Mouse (Mus musculus): Measurements from ENCODE around the gene Hist2h3c2. TPM values are rescaled to one million over a fixed set of nuclear protein-coding genes. Genes with fewer than 3 reads are reported as not detected.
A peak's percentile ranks its signal among the peaks of the same experiment; 100 is the strongest.
"Not testable (repeated sequence)": the region's sequence is repeated elsewhere in the genome, so short reads cannot be mapped to it uniquely, and the experiment has no call there.

Hist2h3c2 gene
- polyA plus RNA-seq, 1 experiment from 2014 or later: 8.0 TPM

DNA sequence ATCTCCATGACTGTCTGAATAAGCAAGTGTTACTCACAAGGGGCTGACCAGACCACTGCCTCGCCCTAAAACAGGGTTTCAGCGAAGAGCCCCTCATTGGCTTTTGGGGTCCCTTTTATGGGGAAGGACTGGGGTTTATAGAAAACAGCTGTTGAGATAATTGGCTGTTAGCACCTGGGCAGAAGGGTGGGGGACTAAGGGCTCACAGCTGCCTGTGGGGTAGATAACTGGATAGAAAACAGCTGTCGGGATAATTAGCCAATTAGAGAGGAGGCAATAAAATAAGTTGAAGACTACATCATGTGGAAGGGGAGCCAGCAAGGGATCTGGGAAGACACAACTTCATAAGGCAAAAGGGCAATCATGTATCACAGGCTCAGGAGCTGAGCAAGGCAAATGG lies 12.0 kb upstream of the Hist2h3c2 start:
- H3K4me1 ChIP-seq (replicated peaks; ENCODE audit: control insufficient read depth, insufficient read depth, low read length): peaks cover 18% of the 10 kb centered on the region
- no peak overlapping the region for H3K9ac ChIP-seq (ENCODE audit: low read depth, low read length)
- ATAC-seq (replicated peaks; ENCODE audit: low FRiP score): no peak
- no peaks in the 10 kb centered on the region for H3K27me3 ChIP-seq (replicated peaks; ENCODE audit: control insufficient read depth, insufficient read depth, low read length)
- H3K27ac ChIP-seq (ENCODE audit: low read depth, low read length): no peak overlapping the region
- no peak overlapping the region for H3K4me2 ChIP-seq
- 58% methylated on average over 3 of the region's 3 CpGs for WGBS
- no peaks in the 10 kb centered on the region for H3K9me3 ChIP-seq (ENCODE audit: control insufficient read depth, low read length)
- no peak for DNase-seq (ENCODE audit: low spot score)
- H3K36me3 ChIP-seq (ENCODE audit: control insufficient read depth, insufficient read depth, low read length): no peaks in the 10 kb centered on the region
- no peak overlapping the region for H3K4me3 ChIP-seq (ENCODE audit: low read depth, low read length)

GRCm38 (mm10) chr3:96249034-96249345 lies 10.1 kb upstream of the Hist2h3c2 start:
- peak overlapping the region; percentile 25 for H3K4me3 ChIP-seq (ENCODE audit: low read depth, low read length)
- no peaks in the 10 kb centered on the region for H3K27me3 ChIP-seq (replicated peaks; ENCODE audit: control insufficient read depth, insufficient read depth, low read length)
- DNase-seq (ENCODE audit: low spot score): peak; percentile 49
- H3K27ac ChIP-seq (ENCODE audit: low read depth, low read length): peak overlapping the region; percentile 96; the same call in 1 of the 2 replicates
- WGBS: 60% methylated on average over 4 of the region's 4 CpGs
- no peaks in the 10 kb centered on the region for H3K9me3 ChIP-seq (ENCODE audit: control insufficient read depth, low read length)
- no peaks in the 10 kb centered on the region for H3K36me3 ChIP-seq (ENCODE audit: control insufficient read depth, insufficient read depth, low read length)
- ATAC-seq (replicated peaks; ENCODE audit: low FRiP score): no peak
- peak overlapping the region; percentile 42 for H3K9ac ChIP-seq (ENCODE audit: low read depth, low read length)
- H3K4me1 ChIP-seq (replicated peaks; ENCODE audit: control insufficient read depth, insufficient read depth, low read length): peaks cover 15% of the 10 kb centered on the region
- H3K4me2 ChIP-seq: peak overlapping the region; percentile 85

DNA sequence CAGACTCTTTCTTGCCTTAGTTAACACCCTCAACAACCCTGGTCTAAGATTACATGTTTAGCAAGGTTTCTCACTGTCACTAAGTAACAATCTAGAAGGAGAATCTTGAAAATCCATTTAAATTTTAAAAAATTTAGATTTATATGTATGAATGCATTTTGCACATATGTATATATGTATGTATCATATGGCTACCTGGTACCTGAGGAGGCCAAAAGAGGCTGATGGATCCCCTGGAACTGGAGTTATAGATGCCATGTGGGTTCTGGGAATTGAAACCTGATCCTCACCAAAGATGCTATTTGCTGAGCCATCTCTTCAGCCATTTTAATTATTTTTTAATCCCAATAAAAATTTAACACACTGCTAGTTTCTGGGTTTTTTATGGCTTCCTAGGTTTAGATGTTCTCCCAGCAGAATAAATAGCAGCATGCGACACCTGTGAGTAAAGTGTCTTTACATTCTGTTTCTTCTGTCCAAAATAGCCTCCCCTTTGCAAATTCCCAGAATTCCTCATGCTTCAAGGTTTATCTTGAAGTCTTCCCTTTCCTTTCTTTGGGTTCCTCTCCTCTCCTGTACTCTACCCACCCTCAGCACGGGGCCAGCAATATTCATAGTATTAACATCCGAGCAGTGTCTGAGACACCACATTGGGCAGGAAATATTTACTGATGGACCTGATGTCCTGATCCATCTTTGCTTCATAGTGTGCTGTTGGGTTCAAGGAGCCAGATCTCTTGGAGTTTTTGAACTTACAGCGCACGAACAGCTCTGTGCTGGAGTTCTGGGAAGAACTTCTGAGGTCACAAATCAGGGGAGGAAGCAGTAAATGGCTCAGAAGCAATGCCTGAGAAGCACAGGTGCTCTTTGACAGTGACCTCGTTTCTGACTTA lies 9.5 kb upstream of the Hist2h3c2 start:
- no peaks in the 10 kb centered on the region for H3K36me3 ChIP-seq (ENCODE audit: control insufficient read depth, insufficient read depth, low read length)
- no peak for DNase-seq (ENCODE audit: low spot score)
- WGBS: 51% methylated on average over 6 of the region's 6 CpGs
- peak overlapping the region; percentile 96 for H3K27ac ChIP-seq (ENCODE audit: low read depth, low read length)
- ATAC-seq (replicated peaks; ENCODE audit: low FRiP score): no peak
- H3K9ac ChIP-seq (ENCODE audit: low read depth, low read length): peak overlapping the region; percentile 42
- H3K27me3 ChIP-seq (replicated peaks; ENCODE audit: control insufficient read depth, insufficient read depth, low read length): no peaks in the 10 kb centered on the region
- peak overlapping the region; percentile 85 for H3K4me2 ChIP-seq
- no peaks in the 10 kb centered on the region for H3K9me3 ChIP-seq (ENCODE audit: control insufficient read depth, low read length)
- peak overlapping the region; percentile 54 for H3K4me3 ChIP-seq (ENCODE audit: low read depth, low read length)
- H3K4me1 ChIP-seq (replicated peaks; ENCODE audit: control insufficient read depth, insufficient read depth, low read length): peaks cover 20% of the 10 kb centered on the region

- peak overlapping the region; percentile 96 for H3K27ac ChIP-seq (ENCODE audit: low read depth, low read length)
- WGBS: 4% methylated on average over 11 of the region's 11 CpGs
- no peaks in the 10 kb centered on the region for H3K9me3 ChIP-seq (ENCODE audit: control insufficient read depth, low read length)
- H3K4me2 ChIP-seq: peak overlapping the region; percentile 85
- H3K27me3 ChIP-seq (replicated peaks; ENCODE audit: control insufficient read depth, insufficient read depth, low read length): no peaks in the 10 kb centered on the region
- peaks cover 20% of the 10 kb centered on the region for H3K4me1 ChIP-seq (replicated peaks; ENCODE audit: control insufficient read depth, insufficient read depth, low read length)
- peak overlapping the region; percentile 78 for H3K9ac ChIP-seq (ENCODE audit: low read depth, low read length)
- no peak for DNase-seq (ENCODE audit: low spot score)
- H3K36me3 ChIP-seq (ENCODE audit: control insufficient read depth, insufficient read depth, low read length): no peaks in the 10 kb centered on the region
- peak overlapping the region; percentile 54 for H3K4me3 ChIP-seq (ENCODE audit: low read depth, low read length)
- ATAC-seq (replicated peaks; ENCODE audit: low FRiP score): no peak
These were observed 8.6 kb upstream of the Hist2h3c2 start for GRCm38 (mm10) chr3:96247356-96248140.

- H3K27me3 ChIP-seq (replicated peaks; ENCODE audit: control insufficient read depth, insufficient read depth, low read length); H3K9me3 ChIP-seq (ENCODE audit: control insufficient read depth, low read length); DNase-seq (ENCODE audit: low spot score); H3K36me3 ChIP-seq (ENCODE audit: control insufficient read depth, insufficient read depth, low read length): not testable (repeated sequence)
- Histone ChIP-seq H3K4me1 (replicated peaks; ENCODE audit: control insufficient read depth, insufficient read depth, low read length) (peaks cover 23% of the 10 kb centered on the region), H3K4me2 (peak within 1 kb of the TSS; percentile 85), H3K4me3 (ENCODE audit: low read depth, low read length) (peak within 1 kb of the TSS; percentile 54), H3K27ac (ENCODE audit: low read depth, low read length) (peak within 1 kb of the TSS; percentile 96), H3K9ac (ENCODE audit: low read depth, low read length) (peak within 1 kb of the TSS; percentile 78)
- 2% methylated on average over 12 of the region's 47 CpGs for WGBS
- peak; percentile 85 for ATAC-seq (replicated peaks; ENCODE audit: low FRiP score)
These were observed 7.5 kb upstream of the Hist2h3c2 start, which contains the start of gene Hist2h3c1 for GRCm38 (mm10) chr3:96246427-96246856. TSS of gene Hist2h3c1 (plus strand) at chr3:96246685.

GRCm38 (mm10) chr3:96246018-96246417 lies 7.1 kb upstream of the Hist2h3c2 start:
- peaks cover 23% of the 10 kb centered on the region for H3K4me1 ChIP-seq (replicated peaks; ENCODE audit: control insufficient read depth, insufficient read depth, low read length)
- not testable (repeated sequence) for H3K36me3 ChIP-seq (ENCODE audit: control insufficient read depth, insufficient read depth, low read length); H3K9me3 ChIP-seq (ENCODE audit: control insufficient read depth, low read length); H3K9ac ChIP-seq (ENCODE audit: low read depth, low read length); H3K4me3 ChIP-seq (ENCODE audit: low read depth, low read length); DNase-seq (ENCODE audit: low spot score); H3K4me2 ChIP-seq; H3K27me3 ChIP-seq (replicated peaks; ENCODE audit: control insufficient read depth, insufficient read depth, low read length)
- peak; percentile 46 for ATAC-seq (replicated peaks; ENCODE audit: low FRiP score)
- WGBS: 0% methylated on average over 10 of the region's 21 CpGs
- H3K27ac ChIP-seq (ENCODE audit: low read depth, low read length): peak overlapping the region; percentile 81

DNA sequence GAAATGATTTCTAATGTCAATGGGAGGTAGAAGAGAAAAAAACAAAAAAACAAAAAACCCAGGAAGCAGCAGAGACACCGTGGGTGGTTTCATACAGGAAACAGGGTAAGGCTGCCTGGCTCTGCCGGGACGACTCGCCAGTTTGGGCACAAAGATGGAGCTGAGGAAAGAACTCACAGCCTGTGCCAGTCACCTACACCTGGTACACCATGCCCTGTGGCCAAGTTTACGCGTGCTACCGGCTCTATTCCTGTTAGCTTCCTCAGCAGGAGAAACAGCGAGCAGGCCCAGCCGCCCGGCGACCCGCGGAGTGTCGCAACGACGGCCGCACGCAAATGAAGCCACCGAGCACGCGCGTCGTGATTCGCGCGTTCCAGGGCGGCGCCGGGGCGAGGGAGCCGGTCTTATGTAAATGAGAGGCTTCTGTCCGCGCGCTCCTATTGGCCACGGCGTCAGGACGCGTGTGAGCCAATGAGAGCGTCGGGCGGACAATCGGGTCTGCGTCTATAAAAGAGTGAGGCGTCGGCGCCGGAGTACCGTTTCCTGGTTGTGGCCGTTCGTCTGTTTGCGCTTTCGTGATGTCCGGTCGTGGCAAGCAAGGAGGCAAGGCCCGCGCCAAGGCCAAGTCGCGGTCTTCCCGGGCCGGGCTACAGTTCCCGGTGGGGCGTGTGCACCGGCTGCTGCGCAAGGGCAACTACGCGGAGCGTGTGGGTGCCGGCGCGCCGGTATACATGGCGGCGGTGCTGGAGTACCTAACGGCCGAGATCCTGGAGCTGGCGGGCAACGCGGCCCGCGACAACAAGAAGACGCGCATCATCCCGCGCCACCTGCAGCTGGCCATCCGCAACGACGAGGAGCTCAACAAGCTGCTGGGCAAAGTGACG lies 6.3 kb upstream of the Hist2h3c2 start, which contains the start of gene Hist2h2aa1:
Gene Hist2h2aa1, plus strand, starts transcription at position 495 of the 884 bp plus-strand sequence.
- H3K4me3 ChIP-seq (ENCODE audit: low read depth, low read length): peak within 1 kb of the TSS; percentile 58
- H3K27ac ChIP-seq (ENCODE audit: low read depth, low read length): peak within 1 kb of the TSS; percentile 100
- not testable (repeated sequence) for H3K9me3 ChIP-seq (ENCODE audit: control insufficient read depth, low read length); H3K27me3 ChIP-seq (replicated peaks; ENCODE audit: control insufficient read depth, insufficient read depth, low read length); H3K36me3 ChIP-seq (ENCODE audit: control insufficient read depth, insufficient read depth, low read length)
- H3K4me2 ChIP-seq: peak within 1 kb of the TSS; percentile 76
- H3K4me1 ChIP-seq (replicated peaks; ENCODE audit: control insufficient read depth, insufficient read depth, low read length): peaks cover 27% of the 10 kb centered on the region
- H3K9ac ChIP-seq (ENCODE audit: low read depth, low read length): peak within 1 kb of the TSS; percentile 95
- peak; percentile 82 for DNase-seq (ENCODE audit: low spot score)
- ATAC-seq (replicated peaks; ENCODE audit: low FRiP score): peak; percentile 76
- WGBS: under 1% methylated on average over 23 of the region's 88 CpGs
